Mouse (Mus musculus) retina, embryonic 14.5 days (tissue): ENCODE data around the gene Gm38100.

Source experiments
- DNase-seq: peaks from one replicate; pipeline ENCODE4 v3.0.0-alpha.2; 2015; ENCODE audit warnings: low spot score

Gene Gm38100

GRCm38 (mm10) chr1:175920029-175920428 is at the start of gene Gm38100:
Gene Gm38100, plus strand, starts transcription at chr1:175920329.
- DNase-seq, result no peak

DNA sequence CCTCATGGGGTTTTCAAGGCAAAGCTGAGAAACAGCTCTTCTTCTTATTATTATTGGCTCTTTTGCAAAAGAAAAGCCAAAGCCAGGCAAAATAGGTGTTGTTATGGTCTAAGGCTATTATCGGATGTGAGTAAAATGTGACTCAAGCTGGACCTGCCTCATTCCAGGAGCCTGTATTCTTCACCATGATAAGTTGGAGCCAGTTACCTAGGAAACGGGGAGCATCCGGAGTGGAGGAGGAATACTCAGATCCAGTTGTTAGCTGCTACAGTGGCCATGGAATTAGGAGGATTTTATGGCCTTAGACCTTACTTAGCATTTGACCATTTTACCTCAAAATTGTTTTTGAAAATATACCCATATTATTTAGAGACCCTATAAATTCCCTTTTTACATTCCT is 49.4 kb upstream of the Gm38100 start:
- no peak for DNase-seq

DNA sequence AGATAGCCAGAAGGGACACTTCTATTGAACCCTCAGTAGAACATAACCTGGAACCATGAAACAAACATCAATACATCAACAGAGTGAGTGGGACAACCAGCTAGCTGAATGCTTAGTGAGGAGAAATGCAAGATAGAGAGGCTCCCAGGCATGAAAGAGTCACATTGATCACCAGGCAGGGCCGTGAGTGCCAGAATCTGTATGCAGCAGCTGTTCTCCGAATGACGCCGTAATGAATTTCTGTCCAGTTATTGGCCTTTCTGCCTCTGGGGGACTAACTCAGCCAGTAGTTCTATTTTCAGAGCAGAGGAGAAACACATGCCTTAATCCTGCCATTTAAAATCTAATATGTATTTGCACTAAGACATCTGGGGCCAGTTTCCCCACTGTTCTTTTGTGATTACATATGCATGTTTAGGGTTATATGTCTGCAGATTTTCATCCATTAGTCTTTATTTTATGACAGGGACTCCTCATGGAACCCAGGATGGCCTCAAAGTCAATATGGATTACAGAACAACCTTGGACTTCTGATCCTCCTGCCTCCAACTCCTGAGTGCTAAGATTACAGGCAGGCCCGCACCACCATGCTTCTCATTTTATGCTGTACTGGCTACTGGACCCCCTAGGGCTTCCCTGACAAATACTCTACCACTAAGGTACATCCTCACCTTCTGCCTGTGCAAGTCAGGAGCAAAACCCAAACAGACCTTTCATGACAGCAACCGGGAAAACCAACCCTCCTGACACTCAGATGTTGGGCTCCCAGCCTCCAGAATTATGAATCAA is 47.9 kb upstream of the Gm38100 start:
- no peak for DNase-seq

DNA sequence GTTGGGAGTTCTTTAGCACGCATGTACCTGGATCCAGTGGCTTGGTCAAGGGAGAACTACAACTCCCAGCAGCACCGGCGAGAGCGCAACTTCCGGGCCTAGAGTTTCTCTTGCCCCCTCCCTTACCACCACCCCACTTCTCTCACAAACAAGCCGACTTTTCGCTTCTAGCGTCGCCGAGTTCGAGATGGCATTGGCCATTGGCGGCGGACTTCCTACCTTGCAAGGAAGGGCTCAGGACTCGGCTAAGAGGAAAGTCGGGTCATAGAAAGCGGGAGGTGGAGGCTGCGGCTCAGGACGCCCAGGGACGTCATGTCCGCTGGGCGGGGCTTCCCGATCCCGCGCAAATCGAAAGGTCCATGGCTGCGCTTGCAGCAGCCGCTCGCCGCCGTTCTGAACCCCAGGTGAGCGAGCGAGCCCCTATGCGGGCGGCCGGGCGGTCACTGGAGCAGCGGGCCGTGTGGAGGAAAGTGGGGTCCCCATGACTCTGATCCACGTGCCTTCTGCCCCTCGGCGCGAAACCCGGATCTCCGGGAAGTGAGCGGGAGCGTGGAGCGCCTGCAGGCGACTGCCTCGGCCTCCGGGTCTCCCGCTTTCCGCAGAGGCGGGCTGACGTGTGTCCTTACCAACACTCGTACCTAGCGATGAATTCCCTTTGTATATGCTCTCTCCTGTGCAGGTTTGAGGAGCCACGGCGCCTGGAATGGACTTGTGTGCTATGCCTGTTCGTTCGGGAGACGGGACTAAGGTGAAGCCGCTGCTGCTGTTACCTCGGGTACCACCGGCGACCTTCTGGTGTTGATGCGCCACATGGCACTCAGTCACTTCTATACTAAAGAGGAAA is 39.5 kb upstream of the Gm38100 start, which contains the start of gene Exo1:
Exo1 (plus strand) TSS at position 129 of the 844 bp plus-strand sequence.
- DNase-seq, result peak; percentile 88

DNA sequence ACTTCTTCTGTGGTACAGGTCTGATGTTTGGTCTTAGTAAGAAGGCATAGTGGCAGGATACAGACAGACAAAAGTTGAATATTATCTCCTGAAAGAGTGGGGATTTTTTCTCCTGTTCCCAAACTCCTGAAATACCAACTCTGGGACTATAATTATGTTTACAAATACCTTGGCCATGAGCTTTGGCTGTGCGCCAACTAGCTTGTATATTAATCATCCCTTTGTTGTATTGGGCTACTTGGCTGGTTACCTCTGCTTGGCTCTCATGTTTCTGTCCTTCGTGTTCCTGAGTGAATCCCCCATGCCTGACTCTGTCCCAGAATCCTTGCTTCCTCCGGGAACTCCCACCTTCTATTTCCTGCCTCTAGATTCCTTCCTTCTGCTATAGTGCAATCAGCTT is 36.7 kb upstream of the Gm38100 start:
- no peak for DNase-seq

- no peak for DNase-seq
Measured at GRCm38 (mm10) chr1:175893263-175893662, 26.9 kb upstream of the Gm38100 start.

DNA sequence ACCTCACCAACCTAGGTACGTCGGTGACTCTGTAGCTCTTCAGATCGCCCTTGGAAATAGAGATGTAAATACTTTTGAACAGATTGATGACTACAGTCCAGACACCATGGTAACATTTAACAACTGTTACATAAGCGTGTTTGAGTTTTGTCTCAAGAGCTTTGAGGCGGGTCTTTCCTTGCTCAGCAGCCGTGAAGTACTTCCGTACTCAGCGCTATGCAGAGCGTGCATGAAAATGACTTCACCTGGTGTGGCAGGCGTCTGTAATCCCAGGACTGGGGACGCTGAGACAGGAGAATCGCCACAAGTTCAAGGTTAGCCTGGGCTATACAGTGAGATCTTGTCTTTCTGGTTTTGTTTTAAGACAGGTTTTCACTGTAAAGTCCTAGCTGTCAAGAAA is 26.4 kb upstream of the Gm38100 start:
- no peak for DNase-seq

- no peak for DNase-seq
Measured at GRCm38 (mm10) chr1:175911207-175911606, 8.9 kb upstream of the Gm38100 start.

GRCm38 (mm10) chr1:175912038-175912437 is 8.1 kb upstream of the Gm38100 start:
- no peak for DNase-seq

GRCm38 (mm10) chr1:175913728-175914303 is 6.3 kb upstream of the Gm38100 start:
- no peak for DNase-seq

DNA sequence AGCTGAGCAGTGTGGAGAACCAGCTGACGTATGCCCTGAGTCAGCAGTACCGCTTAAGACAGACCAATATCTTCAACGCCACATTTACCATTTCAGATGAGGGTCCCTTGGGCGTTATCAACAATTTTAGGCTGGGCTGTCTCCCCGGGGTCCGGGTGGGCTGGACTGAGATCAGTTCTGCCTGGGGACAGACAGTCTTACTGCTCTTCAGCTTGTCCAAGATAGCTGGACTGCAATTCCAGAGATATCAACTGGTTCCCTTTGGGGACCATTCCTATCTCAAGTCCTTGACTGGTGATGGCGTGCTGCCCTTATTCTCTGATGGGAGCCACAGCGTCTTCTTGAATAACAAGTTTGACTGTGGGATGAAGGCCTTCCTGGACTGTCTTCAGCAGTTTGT is 962 bp downstream of the Gm38100 start:
- DNase-seq, result no peak

- DNase-seq, result peak; percentile 87
Measured at GRCm38 (mm10) chr1:175923848-175924787, 4.0 kb downstream of the Gm38100 start.

- DNase-seq, result no peak
Measured at GRCm38 (mm10) chr1:175931391-175931790, 11.3 kb downstream of the Gm38100 start.

GRCm38 (mm10) chr1:175936282-175936737 is 16.2 kb downstream of the Gm38100 start:
- DNase-seq, result peak; percentile 96

GRCm38 (mm10) chr1:175938731-175939130 is 18.6 kb downstream of the Gm38100 start:
- DNase-seq, result no peak

DNA sequence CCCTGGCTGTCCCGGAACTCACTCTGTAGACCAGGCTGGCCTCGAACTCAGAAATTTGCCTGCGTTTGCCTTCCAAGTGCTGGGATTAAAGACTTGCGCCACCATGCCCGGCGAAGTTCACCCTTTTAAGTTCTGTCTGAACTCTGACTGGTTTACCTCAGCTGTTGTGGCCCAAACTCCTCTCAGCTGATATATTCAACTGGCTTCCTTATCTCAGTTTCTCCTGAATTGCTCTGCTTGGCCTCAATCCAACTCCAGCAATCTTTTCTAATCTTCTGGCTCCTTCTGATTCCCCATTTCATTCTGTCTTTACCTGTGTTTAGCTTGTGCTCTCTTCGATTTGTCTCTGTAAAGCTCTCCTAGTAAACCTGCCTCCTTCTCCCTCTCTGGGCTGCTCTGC is 23.0 kb downstream of the Gm38100 start:
- DNase-seq, result no peak

- no peak for DNase-seq
Measured at GRCm38 (mm10) chr1:175946718-175947315, 26.7 kb downstream of the Gm38100 start.

DNA sequence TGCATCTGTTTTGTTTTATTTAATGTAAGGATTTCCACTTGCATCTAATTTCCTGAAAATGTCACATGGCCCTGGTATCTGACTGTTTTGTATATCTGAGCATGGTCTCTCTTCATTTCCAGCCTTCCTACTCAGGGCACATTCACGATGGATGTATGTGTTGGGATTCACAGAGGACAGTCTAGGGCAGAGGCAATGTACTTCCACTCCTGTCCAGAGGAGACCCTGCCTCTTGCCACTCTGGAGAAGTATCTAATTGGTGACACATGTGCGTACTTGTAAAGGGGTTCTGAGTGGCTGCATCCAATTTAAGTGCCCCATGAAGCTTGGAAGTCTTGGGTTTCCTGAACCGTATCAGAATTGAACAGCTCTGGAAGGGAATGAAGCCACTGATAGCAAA is 30.3 kb downstream of the Gm38100 start:
- no peak for DNase-seq

- DNase-seq, result no peak
Measured at GRCm38 (mm10) chr1:175950851-175951250, 30.7 kb downstream of the Gm38100 start.

GRCm38 (mm10) chr1:175961786-175962185 is 41.7 kb downstream of the Gm38100 start:
- DNase-seq, result no peak
